Mouse (Mus musculus): ENCODE results near the gene Ccdc149.

DNA sequence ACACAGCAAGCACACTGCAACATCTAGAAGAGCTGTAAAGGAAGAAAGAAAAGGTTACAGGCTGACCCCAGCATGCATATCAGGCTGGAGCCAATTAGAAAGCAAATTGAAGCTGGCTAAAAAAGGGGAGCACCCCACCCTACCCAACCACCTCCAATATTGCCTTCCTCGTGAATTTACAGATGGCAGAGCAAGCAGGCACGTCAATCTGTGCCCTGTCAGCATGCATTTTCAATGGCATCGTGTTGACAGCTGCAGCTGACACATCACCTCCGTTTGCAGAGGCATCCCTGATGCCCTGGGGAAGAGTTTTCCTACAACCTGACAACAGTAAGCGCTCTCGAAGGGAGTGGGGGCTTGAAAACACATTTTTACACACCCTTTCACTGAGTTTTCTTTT lies 14.2 kb downstream of the Ccdc149 start:
- TF ChIP-seq RCOR1 (IDR thresholded peaks at IDR 0.05; ENCODE audit: low read depth, low read length) (no peak), UBTF (IDR thresholded peaks at IDR 0.05; ENCODE audit: borderline replicate concordance, insufficient read depth, low read depth, low read length) (no peak), USF1 (IDR thresholded peaks at IDR 0.05; ENCODE audit: low read depth, low read length) (no peak), ZNF384 (IDR thresholded peaks at IDR 0.05; ENCODE audit: low read depth, low read length) (no peak), ZMIZ1 (IDR thresholded peaks at IDR 0.05; ENCODE audit: low read depth, low read length) (no peak), POLR2A (IDR thresholded peaks at IDR 0.05; ENCODE audit: control insufficient read depth in 1 of 2, insufficient read depth in 1 of 2, low read depth in 1 of 2, low read length in 2 of 2, poor library complexity in 1 of 2) (no peak), HCFC1 (IDR thresholded peaks at IDR 0.05; ENCODE audit: low read depth, low read length) (no peak), BHLHE40 (IDR thresholded peaks at IDR 0.05; ENCODE audit: borderline replicate concordance, low read depth, low read length) (no peak), TBP (IDR thresholded peaks at IDR 0.05; ENCODE audit: low read depth, low read length) (no peak), GATA1 (IDR thresholded peaks at IDR 0.05; ENCODE audit: low read depth, low read length) (no peak), E2F4 (IDR thresholded peaks at IDR 0.05; ENCODE audit: borderline replicate concordance, low read depth, low read length) (no peak)

Measured in MEL (cell line).